Mouse (Mus musculus) C3H10T1/2 (cell line): ENCODE data around the gene Pdik1l. TPM values are rescaled to one million over a fixed set of nuclear protein-coding genes. Genes with fewer than 3 reads are reported as not detected.

Source experiments
- polyA plus RNA-seq, 2 experiments: library from polyadenylated mRNA; unstranded; fragments of >200 nt; fragmentation: generic; extraction: Trizol; gene quantifications; one replicate each; pipeline ENCODE4 v1.2.1; 2012; ENCODE audit warnings: missing spikeins in 2 of 2

The Pdik1l gene
- 1 to 10 TPM in 1 of 2 experiments, under 1 TPM in 1; 0.23 to 1.9 TPM for polyA plus RNA-seq

DNA sequence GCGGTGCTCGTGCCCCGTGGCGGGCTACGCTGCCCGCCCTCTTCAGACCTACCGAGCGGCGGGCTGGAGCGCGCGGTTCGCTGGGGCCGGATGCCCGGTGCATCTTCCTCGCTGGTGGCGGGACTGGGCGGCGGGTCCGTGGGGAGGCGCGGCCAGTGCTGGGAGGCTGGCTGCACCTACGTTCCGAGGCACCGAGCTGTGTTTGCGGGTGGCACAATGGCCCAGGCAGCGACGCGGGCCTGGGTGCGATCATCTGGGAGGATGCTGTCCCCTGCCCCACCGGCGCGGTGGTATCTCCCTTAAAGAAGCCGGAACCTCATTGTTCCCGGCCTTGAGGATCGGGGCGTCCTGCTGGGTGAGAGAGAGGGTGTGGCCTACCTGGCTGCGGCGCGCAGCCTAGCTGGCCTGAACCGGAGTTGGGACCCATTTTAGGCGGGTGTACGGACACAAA, at the start of gene Pdik1l:
TSS of gene Pdik1l (minus strand) at position 321 of the 451 bp plus-strand sequence.

DNA sequence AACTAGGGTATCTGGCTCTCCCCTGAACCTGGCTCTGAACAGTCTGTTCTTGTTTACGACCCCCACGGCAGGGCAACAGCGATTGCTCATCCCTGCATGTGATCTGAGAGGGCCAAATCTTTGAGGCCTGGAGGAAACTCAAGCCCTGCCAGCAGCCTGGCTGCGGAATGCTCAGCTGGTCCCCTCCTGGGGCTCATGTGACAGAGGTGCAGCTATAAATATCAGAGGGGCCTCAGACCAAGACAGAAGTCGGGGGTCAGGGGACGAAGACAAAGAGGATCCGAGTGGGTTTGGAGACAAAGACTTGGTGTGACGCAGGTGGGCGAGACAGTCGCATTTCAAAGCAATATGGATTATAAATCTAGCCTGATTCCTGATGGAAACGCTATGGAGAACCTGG, 27.2 kb upstream of the Pdik1l start, which contains the start of gene Trim63:
TSS of gene Trim63 (plus strand) at position 245 of the 400 bp plus-strand sequence.

DNA sequence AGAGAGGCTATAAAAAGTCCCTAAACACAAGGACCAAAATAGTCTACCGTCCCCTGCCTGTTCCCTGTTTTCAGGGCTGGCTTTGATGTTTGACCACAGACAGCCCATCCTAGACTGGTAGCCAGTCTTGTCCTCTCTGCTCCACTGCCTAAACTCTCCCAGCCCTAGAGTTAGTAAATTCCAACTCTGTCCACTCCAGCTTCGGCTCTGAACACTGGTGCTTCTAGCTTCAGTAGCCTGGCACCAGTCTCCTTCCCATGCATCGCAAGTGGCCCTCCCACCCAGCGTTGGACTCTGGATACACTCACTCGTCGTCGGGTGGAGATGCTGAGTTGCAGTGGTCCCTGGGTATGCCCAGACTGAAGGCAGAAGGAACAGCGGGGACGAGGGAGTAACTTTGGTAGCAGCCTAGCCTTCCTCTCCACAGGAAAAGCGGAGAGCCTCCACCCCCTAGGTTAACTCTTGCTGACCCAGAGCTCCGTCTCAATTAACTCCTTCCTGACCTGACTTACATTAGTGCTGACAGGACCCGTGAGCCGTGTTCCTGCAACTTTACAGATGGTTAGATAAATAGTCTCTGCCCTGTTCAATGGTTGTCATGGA, 33.9 kb downstream of the Pdik1l start, which contains the start of gene Grrp1:
TSS of gene Grrp1 (minus strand) at position 385 of the 603 bp plus-strand sequence.

DNA sequence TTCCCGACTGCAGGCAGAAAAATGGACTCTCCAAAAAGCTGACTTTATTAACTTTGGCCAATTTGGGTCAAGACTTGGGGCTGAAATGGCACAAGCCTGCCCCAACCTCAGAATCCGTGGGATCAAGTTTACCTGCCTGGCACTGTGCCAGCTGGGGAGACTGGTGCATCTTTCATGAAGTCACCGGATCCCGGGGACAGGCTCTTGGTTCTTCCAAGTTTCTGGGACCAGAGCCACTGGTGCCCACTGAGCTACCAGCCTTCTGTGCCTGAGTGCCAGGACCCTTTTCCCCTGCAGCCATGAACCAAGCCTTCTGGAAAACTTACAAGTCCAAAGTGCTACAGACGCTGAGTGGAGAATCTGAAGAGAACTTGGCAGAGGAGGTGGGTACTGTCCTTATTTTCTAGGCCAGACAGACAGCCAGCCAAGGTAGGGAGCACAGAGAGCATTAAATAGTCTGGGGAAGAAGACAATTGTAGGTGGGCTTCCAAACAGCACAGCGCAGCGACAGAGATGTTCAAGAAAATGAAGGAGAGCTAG, 40.9 kb downstream of the Pdik1l start, which contains the start of gene Gm30191:
TSS of gene Gm30191 (plus strand) at position 217 of the 540 bp plus-strand sequence.

DNA sequence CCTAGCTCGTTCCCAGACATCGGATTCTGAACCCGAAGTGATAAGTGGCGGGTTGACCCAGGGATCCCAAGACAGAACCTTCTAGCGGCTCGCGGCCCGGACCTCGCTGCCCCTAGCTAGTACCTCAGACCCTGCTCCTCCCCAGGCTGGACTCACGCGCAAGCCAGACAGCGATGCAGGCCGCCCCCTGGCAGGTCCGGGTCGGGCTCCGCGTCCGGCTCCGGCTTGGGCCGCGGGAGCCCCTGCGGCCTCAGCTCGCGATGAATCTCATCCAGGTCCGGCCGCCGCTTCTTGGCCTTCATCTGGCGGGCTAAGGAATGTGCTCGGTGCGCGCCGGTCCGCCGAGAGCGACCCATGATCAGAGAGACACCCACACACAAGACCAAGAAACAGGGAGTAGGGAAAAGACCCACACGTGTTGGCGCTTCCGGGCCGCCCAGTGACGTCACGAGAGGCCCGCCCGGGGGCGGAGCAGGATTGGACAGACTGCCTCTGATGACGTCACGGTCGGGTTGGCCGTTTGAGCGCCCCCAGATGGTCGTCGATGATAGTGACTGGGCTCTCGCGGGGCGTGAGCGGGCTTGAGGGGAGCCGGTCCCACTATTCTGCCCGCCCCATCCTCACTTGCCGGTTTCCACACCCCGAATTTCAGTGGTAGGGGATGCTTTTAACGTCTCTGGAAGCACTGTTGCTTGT, 42.4 kb downstream of the Pdik1l start, which contains the start of gene Zfp593:
TSS of gene Zfp593 (minus strand) at position 445 of the 696 bp plus-strand sequence.

DNA sequence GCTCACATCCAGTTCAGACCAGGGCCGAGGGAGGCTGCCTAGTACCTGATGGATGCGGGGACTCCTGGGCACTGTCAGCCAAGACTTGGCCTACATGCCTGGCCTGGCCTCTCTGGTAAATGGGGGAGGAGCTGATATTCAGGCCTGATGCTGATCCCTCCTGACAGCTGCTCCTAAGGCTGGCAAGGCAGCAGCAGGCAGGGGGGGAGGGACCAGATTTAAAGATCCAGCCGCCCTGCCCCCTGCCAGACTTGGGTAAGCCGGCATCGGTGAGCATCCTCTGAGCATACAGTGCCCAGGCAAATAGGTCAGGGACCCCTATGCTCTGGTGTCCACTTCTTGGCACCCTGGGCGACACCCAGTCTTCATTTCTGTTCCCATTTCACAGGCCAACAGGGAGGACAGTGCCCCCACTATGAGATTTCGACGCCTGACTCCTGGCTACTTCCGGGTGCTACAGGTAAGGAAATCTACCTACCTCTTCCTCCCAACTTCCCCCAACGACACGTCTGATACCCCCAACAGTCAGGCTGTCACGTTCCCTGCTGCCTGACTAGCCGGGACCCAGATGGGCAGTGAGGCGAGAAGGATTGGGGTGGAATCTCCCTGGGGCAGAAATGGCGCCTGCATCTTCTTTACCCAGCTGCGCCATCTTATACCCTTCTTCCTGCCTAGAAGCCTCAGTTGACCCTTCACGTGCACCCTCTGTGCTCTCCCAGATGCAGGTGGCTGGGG, 44.0 kb downstream of the Pdik1l start, which contains the start of gene E130218I03Rik:
TSS of gene E130218I03Rik (plus strand) at position 147 of the 735 bp plus-strand sequence.

DNA sequence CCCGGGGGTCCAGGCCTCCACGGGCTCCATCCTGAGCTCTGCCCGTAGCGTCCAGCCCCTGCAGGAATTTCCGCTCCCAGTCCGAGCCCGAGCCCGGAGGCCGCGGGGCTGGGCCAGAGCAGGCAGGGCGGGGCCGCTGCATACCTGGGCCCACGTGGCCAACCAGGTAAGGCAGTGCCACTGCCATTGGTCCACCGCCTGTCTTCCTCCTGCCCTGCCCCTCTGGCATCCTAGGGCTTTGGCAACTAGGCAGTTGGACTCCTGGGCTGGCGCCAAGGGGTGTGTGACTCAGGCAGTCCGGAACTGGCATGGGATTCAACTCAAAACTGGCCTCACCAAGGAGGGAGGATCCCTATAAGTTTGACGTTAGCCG, 49.4 kb downstream of the Pdik1l start, which contains the start of gene Cnksr1:
TSS of gene Cnksr1 (minus strand) at position 121 of the 373 bp plus-strand sequence.

DNA sequence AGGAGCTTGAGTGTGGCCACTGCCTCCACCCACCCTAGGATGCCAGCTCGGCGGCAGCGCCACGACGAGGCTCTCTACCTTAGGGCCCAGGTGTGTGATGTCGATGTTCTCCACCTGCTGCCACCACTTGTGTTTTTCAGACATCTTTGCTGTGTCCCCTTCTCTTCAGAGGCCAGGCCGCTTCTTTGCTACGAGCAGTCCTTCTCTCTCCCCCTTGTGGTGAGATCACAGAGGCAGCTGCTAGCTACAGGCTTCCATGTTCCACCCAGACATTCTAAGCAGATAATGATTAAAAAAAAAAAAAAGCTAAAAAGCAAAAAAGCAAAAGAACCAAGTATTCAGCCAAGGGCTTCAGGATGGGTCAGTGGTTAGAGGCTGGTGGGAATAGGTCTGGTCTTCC, 60.5 kb downstream of the Pdik1l start, which contains the start of gene Catsper4:
TSS of gene Catsper4 (minus strand) at position 190 of the 400 bp plus-strand sequence.

Other genes with a start within 250 kb of the Pdik1l start
- gene Zfp683, start 234.1 kb downstream of the Pdik1l start, polyA plus RNA-seq = not detected
- gene Crybg2, start 227.1 kb downstream of the Pdik1l start, polyA plus RNA-seq = not detected
- not detected for gene Cd52, start 192.8 kb downstream of the Pdik1l start, polyA plus RNA-seq
- gene Ubxn11, start 185.3 kb downstream of the Pdik1l start, polyA plus RNA-seq = 1 to 10 TPM; 3.0 to 7.1 TPM
- 100 to 1,000 TPM; 390 to 719 TPM for gene Sh3bgrl3, start 159.1 kb downstream of the Pdik1l start, polyA plus RNA-seq
- 1 to 10 TPM; 1.4 to 6.1 TPM for gene Cep85, start 100.8 kb downstream of the Pdik1l start, polyA plus RNA-seq
- gene Gm7534, start 84.9 kb downstream of the Pdik1l start, polyA plus RNA-seq = not detected
- gene Catsper4, start 60.5 kb downstream of the Pdik1l start, polyA plus RNA-seq = not detected
- under 1 TPM; 0.20 to 0.53 TPM for gene Cnksr1, start 49.5 kb downstream of the Pdik1l start, polyA plus RNA-seq
- gene E130218I03Rik, start 44.2 kb downstream of the Pdik1l start, polyA plus RNA-seq = 10 to 100 TPM in 1 of 2 experiments, under 1 TPM in 1; 0.70 to 21.0 TPM
- 10 to 100 TPM; 13.5 to 31.5 TPM for gene Zfp593, start 42.3 kb downstream of the Pdik1l start, polyA plus RNA-seq
- gene Gm30191, start 41.0 kb downstream of the Pdik1l start, polyA plus RNA-seq = not detected
- under 1 TPM in 1 of 2 experiments, not detected in 1; 0.11 TPM for gene Grrp1, start 33.8 kb downstream of the Pdik1l start, polyA plus RNA-seq
- gene Trim63, start 27.2 kb upstream of the Pdik1l start, polyA plus RNA-seq = under 1 TPM in 1 of 2 experiments, not detected in 1; 0.02 TPM
- not detected for gene Slc30a2, start 55.3 kb upstream of the Pdik1l start, polyA plus RNA-seq
- gene Extl1, start 96.0 kb upstream of the Pdik1l start, polyA plus RNA-seq = under 1 TPM; 0.04 to 0.12 TPM
- 10 to 100 TPM in 1 of 2 experiments, 1 to 10 TPM in 1; 2.8 to 18.0 TPM for gene Pafah2, start 108.4 kb upstream of the Pdik1l start, polyA plus RNA-seq
- 100 to 1,000 TPM; 356 to 718 TPM for gene Stmn1, start 180.4 kb upstream of the Pdik1l start, polyA plus RNA-seq
- under 1 TPM; 0.05 to 0.46 TPM for gene Paqr7, start 208.8 kb upstream of the Pdik1l start, polyA plus RNA-seq
- gene Aunip, start 223.1 kb upstream of the Pdik1l start, polyA plus RNA-seq = 1 to 10 TPM; 3.3 to 4.3 TPM
- 10 to 100 TPM; 32.0 to 56.6 TPM for gene Mtfr1l, start 247.5 kb upstream of the Pdik1l start, polyA plus RNA-seq